Mouse (Mus musculus) G1E (cell line): Measurements from ENCODE around the gene Nop2.
"Not testable (repeated sequence)": the region's sequence is repeated elsewhere in the genome, so short reads cannot be mapped to it uniquely, and the experiment has no call there.

Source experiments
- CTCF ChIP-seq: IDR thresholded peaks from 2 replicates; pipeline ENCODE4 v1.5.1; 2012; ENCODE audit warnings: low read depth, low read length, inconsistent platforms, mixed read lengths
- GATA1 ChIP-seq: IDR thresholded peaks from 2 replicates; pipeline ENCODE4 v1.6.1; 2012; ENCODE audit warnings: borderline replicate concordance, low read length, inconsistent platforms, mixed read lengths
- POLR2AphosphoS5 ChIP-seq: IDR thresholded peaks from 2 replicates; pipeline ENCODE4 v1.6.1; 2012; ENCODE audit warnings: low read depth, low read length, inconsistent platforms; ENCODE audit not compliant: insufficient replicate concordance
- TAL1 ChIP-seq: conservative IDR thresholded peaks from 2 replicates; pipeline ENCODE4 v1.6.1; 2012; ENCODE audit warnings: low read depth, low read length, inconsistent platforms, mixed read lengths

GRCm38 (mm10) chr6:125161971-125162370 lies 30.3 kb downstream of the Nop2 start:
- TF ChIP-seq CTCF, TAL1, GATA1, POLR2AphosphoS5: not testable (repeated sequence)
